Mouse (Mus musculus) hindbrain, embryonic 14.5 days (tissue): ENCODE measurements at regions not wholly inside any gene's neighbourhood (a gene's known extent, or its start where the extent isn't known, plus 50 kb on each side); places are given as distances from the start of the nearest gene placed in this dataset.

Experiments
- ATAC-seq: fragments of 200-750 bp; cut with Nextera tagmentation; 2 replicates; pipeline ENCODE4 v1.8.0; 2017; ENCODE audit warnings: moderate number of reproducible peaks, mild to moderate bottlenecking, moderate TSS enrichment, moderate library complexity; ENCODE audit not compliant: low FRiP score
- DNase-seq: peaks from one replicate; pipeline ENCODE4 v3.0.0-alpha.2; 2015; ENCODE audit warnings: low spot score
- H3K27ac ChIP-seq: fragments of 300-500 bp; sonication (generic); 2 replicates; pipeline ENCODE4 v1.5.1; 2014; ENCODE audit warnings: mild to moderate bottlenecking, moderate library complexity
- H3K27me3 ChIP-seq: fragments of 300-500 bp; sonication (generic); 2 replicates; pipeline ENCODE4 v1.6.1; 2014; ENCODE audit warnings: mild to moderate bottlenecking, low read length, mixed read lengths; ENCODE audit not compliant: control insufficient read depth, insufficient read depth
- H3K36me3 ChIP-seq: fragments of 300-500 bp; sonication (generic); replicated peaks from 2 replicates; pipeline ENCODE4 v1.6.1; 2014; ENCODE audit not compliant: control insufficient read depth, insufficient read depth
- H3K4me1 ChIP-seq: fragments of 300-500 bp; sonication (generic); replicated peaks from 2 replicates; pipeline ENCODE4 v1.6.1; 2014; ENCODE audit warnings: antibody characterized with exemption, low read length, mixed read lengths; ENCODE audit not compliant: control insufficient read depth, insufficient read depth
- H3K4me2 ChIP-seq: fragments of 300-500 bp; sonication (generic); replicated peaks from 2 replicates; pipeline ENCODE4 v1.6.1; 2014; ENCODE audit warnings: mild to moderate bottlenecking, moderate library complexity
- H3K4me3 ChIP-seq: fragments of 300-500 bp; sonication (generic); replicated peaks from 2 replicates; pipeline ENCODE4 v1.5.1; 2014; ENCODE audit warnings: mild to moderate bottlenecking, low read length
- H3K9ac ChIP-seq: fragments of 300-500 bp; sonication (generic); 2 replicates; pipeline ENCODE4 v1.6.1; 2014
- H3K9me3 ChIP-seq: fragments of 300-500 bp; sonication (generic); 2 replicates; pipeline ENCODE4 v1.6.1; 2016; ENCODE audit warnings: low read length; ENCODE audit not compliant: control insufficient read depth
- WGBS: fragments of 180-500 bp; shearing (Covaris S2); extraction: QIAGEN DNeasy Blood & Tissue Kit; methylation state at CpG from one replicate; pipeline ENCODE4 v1.1.7; 2014; 5-methylcytosine and 5-hydroxymethylcytosine counted together

DNA sequence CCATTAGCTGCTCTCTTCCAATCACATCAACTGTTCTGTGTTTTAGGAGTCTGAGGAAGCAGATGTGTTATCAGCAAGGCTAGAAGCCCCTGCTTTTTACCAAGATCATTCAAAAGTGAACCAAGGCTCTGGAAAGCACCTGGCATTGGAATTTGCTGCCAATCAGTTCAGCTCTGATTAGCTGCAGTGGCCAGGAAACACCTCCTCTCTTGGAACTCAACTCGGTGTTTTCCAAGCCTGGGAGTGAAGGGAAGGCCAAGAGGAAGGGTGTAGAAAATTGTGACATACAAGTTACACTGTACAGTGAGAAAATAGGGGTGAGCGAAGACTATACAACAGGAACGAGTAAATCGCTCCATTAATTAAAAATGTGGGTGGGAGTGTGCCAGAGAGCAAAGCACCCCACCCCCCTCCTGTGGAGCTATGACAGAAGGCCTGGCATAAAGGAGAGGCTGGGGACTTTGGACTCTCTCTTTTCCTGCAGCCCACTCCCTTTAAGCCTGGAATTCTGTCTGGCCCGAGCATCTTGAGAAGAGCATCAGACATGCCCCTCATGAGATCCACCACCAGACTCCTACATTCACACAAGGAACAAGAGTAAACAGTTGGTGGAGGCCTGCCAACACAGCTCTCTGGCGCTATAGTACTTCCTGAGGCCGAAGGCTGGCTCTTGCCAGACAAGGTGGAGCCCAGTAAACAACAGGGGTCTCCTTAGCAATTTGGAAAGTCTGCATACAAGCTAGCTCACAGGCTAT lies 124.9 kb upstream of the Slc44a1 start:
- no peak overlapping the region for H3K4me3 ChIP-seq
- DNase-seq = peak; percentile 65
- 73% methylated on average over 7 of the region's 7 CpGs for WGBS

DNA sequence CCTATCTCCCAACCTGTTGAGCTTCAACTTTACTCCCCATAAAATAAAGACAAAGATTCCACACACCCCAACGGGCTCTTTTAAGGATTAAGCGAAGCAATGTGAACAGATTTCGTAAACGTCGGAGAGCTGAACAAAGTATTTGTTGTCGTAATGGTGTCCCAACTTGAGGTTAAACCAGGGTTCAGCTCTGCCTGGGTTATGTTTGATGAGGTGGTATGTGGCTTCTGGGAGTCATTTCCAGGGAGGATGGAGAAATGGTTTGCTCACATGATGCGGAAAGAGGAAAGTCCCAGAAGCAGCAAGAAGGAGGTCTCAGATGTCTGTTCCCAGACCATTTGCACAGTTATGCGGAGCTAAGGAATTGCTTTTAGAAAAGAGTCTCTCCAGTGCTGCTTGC lies 126.1 kb upstream of the Slc44a1 start:
- Histone ChIP-seq H3K4me1 (peaks cover 4% of the 10 kb centered on the region; the same call in 1 of the 2 replicates), H3K9ac (no peak overlapping the region), H3K27me3 (no peaks in the 10 kb centered on the region), H3K9me3 (no peaks in the 10 kb centered on the region), H3K36me3 (no peaks in the 10 kb centered on the region), H3K4me2 (no peak overlapping the region), H3K4me3 (no peak overlapping the region), H3K27ac (no peak overlapping the region)
- 96% methylated on average over 8 of the region's 8 CpGs for WGBS
- no peak for ATAC-seq
- DNase-seq = no peak

More for the DNA sequence above, 124.9 kb upstream of the Slc44a1 start:
- Histone ChIP-seq H3K4me2 (no peak overlapping the region), H3K9me3 (no peaks in the 10 kb centered on the region), H3K27ac (peak overlapping the region; percentile 70), H3K36me3 (no peaks in the 10 kb centered on the region), H3K4me1 (peaks cover 4% of the 10 kb centered on the region; the same call in 1 of the 2 replicates), H3K27me3 (no peaks in the 10 kb centered on the region), H3K9ac (no peak overlapping the region)
- ATAC-seq = peak; percentile 57

DNA sequence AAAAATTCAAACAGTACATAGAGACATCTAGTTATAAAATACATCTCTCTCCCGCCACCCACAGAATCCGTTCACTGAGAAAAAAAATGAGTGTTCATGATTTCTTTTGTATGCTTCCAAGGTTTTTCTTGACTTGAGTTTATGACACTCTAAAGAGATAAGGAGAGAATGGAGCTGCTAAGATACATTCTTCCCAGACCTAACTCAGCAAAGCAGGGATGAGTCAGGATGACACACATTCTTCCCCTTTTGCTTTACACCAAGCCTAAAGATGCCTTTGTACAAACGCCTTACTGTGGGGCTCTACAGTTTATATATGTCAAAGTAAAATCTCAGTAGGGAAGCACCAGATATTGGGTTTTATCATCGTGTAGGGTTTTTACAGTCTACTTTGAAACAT lies 133.1 kb upstream of the Slc44a1 start:
- H3K4me1 ChIP-seq = no peaks in the 10 kb centered on the region
- no peaks in the 10 kb centered on the region for H3K27me3 ChIP-seq
- H3K9ac ChIP-seq = no peak overlapping the region
- no peak overlapping the region for H3K4me2 ChIP-seq
- no peak overlapping the region for H3K4me3 ChIP-seq
- ATAC-seq (no peak), DNase-seq (no peak)
- H3K36me3 ChIP-seq = no peaks in the 10 kb centered on the region
- H3K27ac ChIP-seq = no peak overlapping the region
- no peaks in the 10 kb centered on the region for H3K9me3 ChIP-seq
- WGBS = 84% methylated on average over 4 of the region's 4 CpGs

DNA sequence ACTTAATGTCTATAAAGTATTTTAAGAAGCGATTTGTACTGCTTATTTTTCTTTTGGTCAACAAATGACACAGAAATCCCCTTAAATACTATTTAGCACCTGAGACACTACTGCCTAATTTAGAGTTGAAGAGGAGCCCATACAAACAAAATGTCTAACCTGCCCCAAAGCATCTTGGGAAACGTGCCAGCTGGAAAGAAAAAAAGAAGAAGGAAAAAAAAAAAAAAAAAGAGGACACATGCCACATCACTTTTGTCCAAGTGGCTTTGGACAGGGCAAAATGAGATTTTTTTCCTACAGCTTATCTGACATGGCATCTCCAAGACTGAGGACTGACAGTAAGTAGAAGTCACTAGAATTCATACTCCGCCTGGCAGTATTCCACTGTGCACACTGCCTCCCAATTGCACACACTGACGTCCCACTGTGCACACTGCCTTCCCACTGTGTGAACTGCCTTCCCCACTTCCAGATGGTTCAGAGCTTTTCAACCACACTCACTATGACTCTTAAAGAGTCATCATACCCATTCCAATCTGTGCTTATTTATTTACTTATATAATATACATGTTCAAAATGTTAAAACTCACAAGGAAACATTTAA lies 135.3 kb upstream of the Slc44a1 start:
- ATAC-seq = no peak
- 85% methylated on average over 4 of the region's 4 CpGs for WGBS

GRCm38 (mm10) chr4:53304290-53304654 lies 135.9 kb upstream of the Slc44a1 start:
- Histone ChIP-seq H3K4me3 (no peak overlapping the region), H3K27me3 (no peaks in the 10 kb centered on the region), H3K9me3 (no peaks in the 10 kb centered on the region), H3K9ac (no peak overlapping the region), H3K4me2 (no peak overlapping the region), H3K27ac (peak overlapping the region; percentile 24; the same call in 1 of the 2 replicates), H3K36me3 (no peaks in the 10 kb centered on the region), H3K4me1 (no peaks in the 10 kb centered on the region)
- no peak for ATAC-seq
- no peak for DNase-seq
- WGBS = 67% methylated on average over 2 of the region's 2 CpGs

More for the DNA sequence above, 135.3 kb upstream of the Slc44a1 start:
- no peaks in the 10 kb centered on the region for H3K9me3 ChIP-seq
- H3K27me3 ChIP-seq = no peaks in the 10 kb centered on the region
- H3K4me2 ChIP-seq = no peak overlapping the region
- no peak overlapping the region for H3K9ac ChIP-seq
- no peak overlapping the region for H3K4me3 ChIP-seq
- no peaks in the 10 kb centered on the region for H3K36me3 ChIP-seq
- no peak for DNase-seq
- no peak overlapping the region for H3K27ac ChIP-seq
- no peaks in the 10 kb centered on the region for H3K4me1 ChIP-seq

DNA sequence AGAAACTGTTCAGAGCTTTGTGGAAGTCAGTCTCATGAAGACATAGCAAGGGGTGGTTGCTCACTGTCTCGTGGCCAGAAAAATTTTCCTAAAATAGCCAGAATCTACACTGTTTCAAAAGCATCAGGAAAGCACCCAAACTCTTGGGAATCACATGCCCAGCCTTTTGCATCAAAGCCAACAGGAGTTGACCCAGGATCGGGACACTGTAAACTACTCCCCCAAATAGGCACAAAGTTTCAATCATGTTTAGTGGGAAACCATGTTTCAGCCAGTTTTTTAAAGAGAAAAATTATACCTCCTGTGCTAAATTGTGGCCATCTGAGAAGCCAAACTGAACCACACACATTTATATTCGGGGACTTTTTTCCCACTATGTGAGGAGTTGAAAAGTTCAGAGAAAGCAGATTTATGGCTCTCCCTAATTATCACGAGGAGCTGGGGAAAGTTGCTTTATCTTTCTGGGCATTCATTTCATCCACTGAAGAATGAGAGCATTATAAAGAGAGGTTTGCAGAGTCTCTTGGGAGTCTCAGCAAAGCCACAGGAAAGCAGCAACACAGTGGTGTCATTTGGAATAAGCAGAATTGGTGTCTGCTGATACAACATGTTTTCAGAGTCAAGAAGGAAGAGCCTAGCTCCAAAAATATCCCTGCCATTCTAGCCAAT lies 136.5 kb upstream of the Slc44a1 start:
- Histone ChIP-seq H3K27me3 (no peaks in the 10 kb centered on the region), H3K9me3 (no peaks in the 10 kb centered on the region), H3K4me2 (no peak overlapping the region), H3K27ac (no peak overlapping the region; the same call in 1 of the 2 replicates), H3K4me3 (no peak overlapping the region), H3K4me1 (no peaks in the 10 kb centered on the region), H3K36me3 (no peaks in the 10 kb centered on the region), H3K9ac (no peak overlapping the region)
- WGBS = 61% methylated on average over 4 of the region's 4 CpGs
- ATAC-seq (no peak), DNase-seq (no peak)

GRCm38 (mm10) chr4:53297975-53298374 lies 138.3 kb upstream of the Abca1 start:
- Histone ChIP-seq H3K4me1 (no peaks in the 10 kb centered on the region; the same call in 1 of the 2 replicates), H3K9me3 (no peaks in the 10 kb centered on the region), H3K36me3 (no peaks in the 10 kb centered on the region), H3K4me3 (no peak overlapping the region), H3K9ac (no peak overlapping the region), H3K27ac (no peak overlapping the region), H3K4me2 (no peak overlapping the region), H3K27me3 (no peaks in the 10 kb centered on the region)
- ATAC-seq = no peak
- no peak for DNase-seq

DNA sequence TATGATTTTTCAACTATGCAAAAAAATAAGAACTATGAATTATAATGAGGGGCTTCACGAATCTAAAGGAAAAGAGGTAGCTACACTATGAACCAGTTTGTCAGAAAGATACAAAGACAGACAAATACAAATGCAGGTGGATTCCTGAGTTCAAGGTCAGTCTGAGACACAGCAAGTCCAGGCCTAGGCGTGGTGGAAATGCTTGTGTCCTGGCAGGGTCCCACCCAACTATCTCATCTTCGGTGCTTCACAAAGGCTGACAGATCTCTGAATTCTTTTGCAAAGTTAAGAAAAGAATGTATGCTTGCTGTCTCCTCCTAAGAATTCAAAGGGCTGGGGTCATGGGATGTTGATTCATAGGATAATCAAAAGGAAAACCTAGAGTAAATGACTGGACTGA lies 132.9 kb upstream of the Abca1 start:
- Histone ChIP-seq H3K4me2 (no peak overlapping the region), H3K27ac (no peak overlapping the region), H3K9ac (no peak overlapping the region), H3K27me3 (no peaks in the 10 kb centered on the region), H3K4me1 (no peaks in the 10 kb centered on the region; the same call in 1 of the 2 replicates), H3K9me3 (no peaks in the 10 kb centered on the region), H3K4me3 (no peak overlapping the region), H3K36me3 (no peaks in the 10 kb centered on the region)
- ATAC-seq (no peak), DNase-seq (no peak)
- 92% methylated on average over 3 of the region's 3 CpGs for WGBS

- ATAC-seq (no peak), DNase-seq (no peak)
- Histone ChIP-seq H3K4me1 (peaks cover 7% of the 10 kb centered on the region; the same call in 1 of the 2 replicates), H3K4me3 (no peak overlapping the region), H3K9ac (no peak overlapping the region), H3K27me3 (no peaks in the 10 kb centered on the region), H3K27ac (no peak overlapping the region), H3K36me3 (no peaks in the 10 kb centered on the region), H3K9me3 (no peaks in the 10 kb centered on the region), H3K4me2 (no peak overlapping the region)
- 58% methylated on average over 12 of the region's 12 CpGs for WGBS
Observed at GRCm38 (mm10) chr4:53277741-53278525, 118.2 kb upstream of the Abca1 start.
